Mouse (Mus musculus): ENCODE data around the gene Gm10271. TPM values are rescaled to one million over a fixed set of nuclear protein-coding genes. Genes with fewer than 3 reads are reported as not detected.
A peak's percentile ranks its signal among the peaks of the same experiment; 100 is the strongest.

Gene Gm10271
- total RNA-seq, 2 experiments from 2014 or later, result not detected

GRCm38 (mm10) chr10:116912850-116913249 lies 59.6 kb downstream of the Gm10271 start:
- no peak for ATAC-seq (replicated peaks; ENCODE audit: low FRiP score, poor library complexity, severe bottlenecking)

GRCm38 (mm10) chr10:116908901-116909642 lies 63.3 kb downstream of the Gm10271 start:
- ATAC-seq (replicated peaks; ENCODE audit: low FRiP score, poor library complexity, severe bottlenecking), result peak; percentile 87

Other genes starting within 250 kb of the Gm10271 start
- not detected in 2 replicates for gene Myrfl, start 75.7 kb downstream of the Gm10271 start, total RNA-seq (2015; ENCODE audit: low replicate concordance)
- not detected in 2 replicates for gene Myrfl, start 75.7 kb downstream of the Gm10271 start, total RNA-seq (2017; ENCODE audit: low replicate concordance)
- 0.63 and 2.5 TPM in 2 replicates for gene Rab3ip, start 21.8 kb downstream of the Gm10271 start, total RNA-seq (2015; ENCODE audit: low replicate concordance)
- 1.8 and 3.7 TPM in 2 replicates for gene Rab3ip, start 21.8 kb downstream of the Gm10271 start, total RNA-seq (2017; ENCODE audit: low replicate concordance)
- gene Best3, start 13.7 kb upstream of the Gm10271 start, total RNA-seq (2015; ENCODE audit: low replicate concordance), result not detected in 2 replicates
- gene Best3, start 13.7 kb upstream of the Gm10271 start, total RNA-seq (2017; ENCODE audit: low replicate concordance), result not detected in 2 replicates
- gene Lrrc10, start 72.7 kb upstream of the Gm10271 start, total RNA-seq (2015; ENCODE audit: low replicate concordance), result not detected in 2 replicates
- not detected in 2 replicates for gene Lrrc10, start 72.7 kb upstream of the Gm10271 start, total RNA-seq (2017; ENCODE audit: low replicate concordance)
- gene Cct2, start 91.2 kb upstream of the Gm10271 start, total RNA-seq (2015; ENCODE audit: low replicate concordance), result 144 and 179 TPM in 2 replicates
- 79.9 and 94.5 TPM in 2 replicates for gene Cct2, start 91.2 kb upstream of the Gm10271 start, total RNA-seq (2017; ENCODE audit: low replicate concordance)
- gene Frs2, start 175.9 kb upstream of the Gm10271 start, total RNA-seq (2015; ENCODE audit: low replicate concordance), result 23.4 and 34.3 TPM in 2 replicates
- 24.2 and 34.2 TPM in 2 replicates for gene Frs2, start 175.9 kb upstream of the Gm10271 start, total RNA-seq (2017; ENCODE audit: low replicate concordance)

Measured in erythroblast, adult 5-6 weeks (primary cell).